Mouse (Mus musculus): ENCODE results near the gene Cenpw.

Gene Cenpw

DNA sequence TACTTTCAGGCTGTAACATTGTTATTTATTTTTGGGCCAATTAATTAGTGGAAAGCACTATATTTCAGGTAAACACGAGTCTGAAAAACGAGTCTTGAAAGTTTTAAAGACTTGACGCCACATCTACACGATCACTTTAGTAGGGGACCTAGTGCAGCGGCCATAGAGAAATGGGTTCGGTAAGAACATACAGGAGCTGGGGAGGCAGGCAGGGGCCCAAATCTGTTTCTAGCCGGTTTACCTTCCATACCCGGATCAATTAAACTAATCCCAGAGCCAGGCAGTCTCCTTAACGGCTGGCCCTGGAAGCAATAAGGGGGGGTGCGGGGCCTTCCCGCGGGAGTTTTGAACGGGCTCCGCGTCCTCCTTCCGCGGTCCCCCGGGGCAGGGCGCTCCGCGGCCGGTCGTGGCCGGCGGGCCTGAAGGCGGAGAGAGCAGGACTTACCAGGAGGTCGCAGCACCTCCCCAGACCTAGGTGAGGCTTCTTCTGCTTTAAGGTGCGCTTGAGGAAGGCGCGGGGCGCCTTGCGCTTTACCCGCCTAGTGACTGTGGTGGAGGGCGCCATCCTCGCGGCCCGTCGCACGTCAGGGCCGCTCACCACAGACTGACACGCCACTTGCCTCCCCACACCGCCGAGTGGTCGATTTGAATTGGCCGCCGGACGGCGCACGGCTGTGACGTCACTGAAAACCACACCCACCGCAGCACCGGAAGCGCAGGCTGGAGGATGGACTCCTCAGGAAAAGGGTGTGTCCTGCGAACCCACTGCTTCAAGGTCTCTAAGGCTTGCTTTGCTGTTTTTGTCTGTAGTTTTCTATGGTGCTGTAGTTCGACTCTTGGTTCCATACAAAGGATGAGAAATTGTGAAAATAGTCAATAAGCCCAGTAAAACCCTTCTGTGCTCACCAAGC, at the start of gene Cenpw:
Gene Cenpw, minus strand, starts transcription at position 645 of the 911 bp plus-strand sequence.
- ATAC-seq (ENCODE audit: insufficient number of reproducible peaks, low FRiP score, low TSS enrichment), result peak; percentile 98

DNA sequence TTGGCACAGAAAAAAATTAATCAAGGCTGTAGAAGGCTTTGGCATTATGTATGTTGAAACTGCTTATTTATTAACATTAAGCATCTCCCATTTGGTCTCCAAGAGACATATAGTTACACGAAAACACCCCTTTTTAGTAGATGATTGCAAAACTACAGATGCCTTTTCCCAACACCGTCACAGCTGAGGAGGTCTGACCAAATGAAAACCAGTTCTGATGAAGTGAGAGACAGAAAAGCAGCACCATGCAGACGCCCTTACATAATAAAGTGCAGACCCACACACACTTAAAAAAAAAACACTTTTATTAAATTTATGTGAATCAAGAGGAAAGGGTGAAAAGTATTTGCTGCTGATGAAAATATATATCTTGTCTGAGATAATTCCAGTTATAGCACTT, 49.3 kb upstream of the Cenpw start:
- no peak for ATAC-seq (ENCODE audit: insufficient number of reproducible peaks, low FRiP score, low TSS enrichment)

DNA sequence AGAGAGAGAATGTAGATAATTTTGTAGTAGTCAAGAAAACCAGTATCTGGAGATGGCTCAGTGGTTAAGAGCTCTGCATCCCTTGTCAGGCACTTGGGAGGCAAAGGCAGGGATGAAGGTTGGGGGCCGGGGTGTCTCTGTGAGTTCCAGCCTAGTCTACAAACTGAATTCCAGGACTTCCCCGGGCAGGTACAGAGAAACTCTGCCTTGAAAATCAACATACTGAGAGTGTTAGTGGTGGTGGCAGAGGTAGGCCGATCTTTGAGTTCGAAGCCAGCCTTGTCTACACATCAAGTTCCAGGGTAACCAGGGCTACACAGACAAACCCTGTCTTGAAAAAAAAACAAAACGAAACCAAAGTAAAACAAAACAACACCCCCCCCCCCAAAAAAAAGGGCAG, 859 bp downstream of the Cenpw start:
- no peak for ATAC-seq (ENCODE audit: insufficient number of reproducible peaks, low FRiP score, low TSS enrichment)

DNA sequence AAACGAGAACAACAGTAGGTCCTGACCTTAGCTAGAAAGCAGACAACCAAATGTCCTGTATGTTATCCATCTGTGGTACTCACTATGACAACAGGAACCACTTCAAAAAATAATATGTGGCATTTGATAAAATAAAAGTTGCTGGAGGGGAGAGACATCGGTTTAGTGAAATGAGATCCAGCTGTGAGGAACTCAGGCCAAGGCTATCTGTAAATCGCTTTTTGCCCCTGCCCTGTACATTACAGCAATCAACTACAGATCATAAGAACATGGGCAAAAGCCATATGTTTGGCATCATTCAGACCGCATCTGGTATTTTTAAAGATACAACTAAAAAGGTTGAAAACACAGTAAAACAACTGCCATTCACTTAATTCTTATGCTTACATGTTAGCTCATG, 32.7 kb downstream of the Cenpw start:
- ATAC-seq (ENCODE audit: insufficient number of reproducible peaks, low FRiP score, low TSS enrichment), result no peak

Measured in cerebellum, adult (tissue).